Mouse (Mus musculus): Measurements from ENCODE around the gene Tmtc1. TPM values are rescaled to one million over a fixed set of nuclear protein-coding genes. Genes with fewer than 3 reads are reported as not detected.
A peak's percentile ranks its signal among the peaks of the same experiment; 100 is the strongest.

Tmtc1 gene
- total RNA-seq, 2 experiments from 2014 or later = 36.8 to 40.8 TPM

- intact Hi-C loops (cut with DNase I) = no loop called here
- no peak for DNase-seq (ENCODE audit: extremely low spot score in 1 of 2, low spot score in 2 of 2)
Measured at GRCm38 (mm10) chr6:148275046-148275445, 169.1 kb downstream of the Tmtc1 start.

- intact Hi-C loops (cut with DNase I) = no loop called here
- no peak for DNase-seq (ENCODE audit: extremely low spot score in 1 of 2, low spot score in 2 of 2)
Measured at GRCm38 (mm10) chr6:148260729-148261101, 183.5 kb downstream of the Tmtc1 start.

- intact Hi-C loops (cut with DNase I) = no loop called here
Measured at GRCm38 (mm10) chr6:148259979-148260728, 184.0 kb downstream of the Tmtc1 start.

GRCm38 (mm10) chr6:148259074-148259473 lies 185.1 kb downstream of the Tmtc1 start:
- intact Hi-C loops (cut with DNase I) = no loop called here
- no peak for DNase-seq (ENCODE audit: extremely low spot score in 1 of 2, low spot score in 2 of 2)

More at GRCm38 (mm10) chr6:148259979-148260728, 184.0 kb downstream of the Tmtc1 start:
- no peak for DNase-seq (ENCODE audit: extremely low spot score in 1 of 2, low spot score in 2 of 2)

- no peak for DNase-seq (ENCODE audit: extremely low spot score in 1 of 2, low spot score in 2 of 2)
- intact Hi-C loops (cut with DNase I) = no loop called here
Measured at GRCm38 (mm10) chr6:148257805-148258204, 186.4 kb downstream of the Tmtc1 start.

- intact Hi-C loops (cut with DNase I) = no loop called here
- no peak for DNase-seq (ENCODE audit: extremely low spot score in 1 of 2, low spot score in 2 of 2)
Measured at GRCm38 (mm10) chr6:148256109-148256508, 188.1 kb downstream of the Tmtc1 start.

GRCm38 (mm10) chr6:148255395-148256053 lies 188.7 kb downstream of the Tmtc1 start:
- DNase-seq (ENCODE audit: extremely low spot score in 1 of 2, low spot score in 2 of 2) = no peak
- intact Hi-C loops (cut with DNase I) = no loop called here

GRCm38 (mm10) chr6:148249221-148249620 lies 195.0 kb downstream of the Tmtc1 start:
- no peak for DNase-seq (ENCODE audit: extremely low spot score in 1 of 2, low spot score in 2 of 2)
- intact Hi-C loops (cut with DNase I) = loop anchor here (10.0 kb wide), 1 partner anchor 196 kb away; the partner anchor contains the start of gene Tmtc1

GRCm38 (mm10) chr6:148248625-148249024 lies 195.6 kb downstream of the Tmtc1 start:
- intact Hi-C loops (cut with DNase I) = loop anchor here (10.0 kb wide), 1 partner anchor 196 kb away; the partner anchor contains the start of gene Tmtc1
- peak; percentile 40 to 59 for DNase-seq (ENCODE audit: extremely low spot score in 1 of 2, low spot score in 2 of 2)

- intact Hi-C loops (cut with DNase I) = loop anchor here (10.0 kb wide), 1 partner anchor 198 kb away; the partner anchor contains the start of gene Tmtc1
- DNase-seq (ENCODE audit: extremely low spot score in 1 of 2, low spot score in 2 of 2) = no peak
Measured at GRCm38 (mm10) chr6:148246544-148246943, 197.6 kb downstream of the Tmtc1 start.

GRCm38 (mm10) chr6:148244836-148245235 lies 199.4 kb downstream of the Tmtc1 start:
- intact Hi-C loops (cut with DNase I) = loop anchor here (10.0 kb wide), 1 partner anchor 200 kb away; the partner anchor contains the start of gene Tmtc1
- no peak for DNase-seq (ENCODE audit: extremely low spot score in 1 of 2, low spot score in 2 of 2)

- intact Hi-C loops (cut with DNase I) = loop anchor here (10.0 kb wide), 1 partner anchor 202 kb away; the partner anchor contains the start of gene Tmtc1
Measured at GRCm38 (mm10) chr6:148242304-148242703, 201.9 kb downstream of the Tmtc1 start.

GRCm38 (mm10) chr6:148241685-148242084 lies 202.5 kb downstream of the Tmtc1 start:
- intact Hi-C loops (cut with DNase I) = loop anchor here (10.0 kb wide), 1 partner anchor 203 kb away; the partner anchor contains the start of gene Tmtc1
- DNase-seq (ENCODE audit: extremely low spot score in 1 of 2, low spot score in 2 of 2) = no peak

More at GRCm38 (mm10) chr6:148242304-148242703, 201.9 kb downstream of the Tmtc1 start:
- no peak for DNase-seq (ENCODE audit: extremely low spot score in 1 of 2, low spot score in 2 of 2)

- DNase-seq (ENCODE audit: extremely low spot score in 1 of 2, low spot score in 2 of 2) = no peak
- intact Hi-C loops (cut with DNase I) = loop anchor here (10.0 kb wide), 1 partner anchor 505 kb away; no protein-coding TSS in a partner anchor
Measured at GRCm38 (mm10) chr6:148239311-148239710, 204.9 kb downstream of the Tmtc1 start.

- DNase-seq (ENCODE audit: extremely low spot score in 1 of 2, low spot score in 2 of 2) = no peak
- intact Hi-C loops (cut with DNase I) = loop anchor here (10.0 kb wide), 1 partner anchor 507 kb away; no protein-coding TSS in a partner anchor
Measured at GRCm38 (mm10) chr6:148237453-148237852, 206.7 kb downstream of the Tmtc1 start.

GRCm38 (mm10) chr6:148234105-148234828 lies 209.9 kb downstream of the Tmtc1 start:
- intact Hi-C loops (cut with DNase I) = loop anchor here (10.0 kb wide), 1 partner anchor 511 kb away; no protein-coding TSS in a partner anchor
- no peak for DNase-seq (ENCODE audit: extremely low spot score in 1 of 2, low spot score in 2 of 2)

- intact Hi-C loops (cut with DNase I) = no loop called here
- DNase-seq (ENCODE audit: extremely low spot score in 1 of 2, low spot score in 2 of 2) = no peak
Measured at GRCm38 (mm10) chr6:148227542-148227941, 216.6 kb downstream of the Tmtc1 start.

GRCm38 (mm10) chr6:148222686-148223085 lies 221.5 kb downstream of the Tmtc1 start:
- no peak for DNase-seq (ENCODE audit: extremely low spot score in 1 of 2, low spot score in 2 of 2)
- intact Hi-C loops (cut with DNase I) = no loop called here
